Mouse (Mus musculus): ENCODE results near the gene Gm10295.

Gene Gm10295

DNA sequence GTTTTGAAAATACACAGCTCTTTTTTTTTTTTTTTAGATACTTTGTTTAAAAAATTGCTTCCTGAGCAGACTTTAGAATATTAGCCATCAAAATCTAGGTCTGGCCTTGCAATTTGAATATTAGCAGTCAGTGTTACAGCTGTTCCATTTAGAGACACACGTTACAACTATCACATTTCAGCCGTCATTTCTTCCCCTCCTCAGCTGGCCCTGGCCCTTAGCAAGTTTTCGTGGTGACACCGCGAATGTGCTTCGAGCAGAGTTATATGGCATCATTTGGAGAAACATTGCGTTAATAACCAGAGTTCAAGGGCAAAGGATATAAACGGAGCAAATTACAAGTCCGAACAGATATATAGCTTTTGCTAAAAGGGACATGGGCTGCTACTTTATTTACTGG lies 2.4 kb downstream of the Gm10295 start:
- DNase-seq, result peak; percentile 54

DNA sequence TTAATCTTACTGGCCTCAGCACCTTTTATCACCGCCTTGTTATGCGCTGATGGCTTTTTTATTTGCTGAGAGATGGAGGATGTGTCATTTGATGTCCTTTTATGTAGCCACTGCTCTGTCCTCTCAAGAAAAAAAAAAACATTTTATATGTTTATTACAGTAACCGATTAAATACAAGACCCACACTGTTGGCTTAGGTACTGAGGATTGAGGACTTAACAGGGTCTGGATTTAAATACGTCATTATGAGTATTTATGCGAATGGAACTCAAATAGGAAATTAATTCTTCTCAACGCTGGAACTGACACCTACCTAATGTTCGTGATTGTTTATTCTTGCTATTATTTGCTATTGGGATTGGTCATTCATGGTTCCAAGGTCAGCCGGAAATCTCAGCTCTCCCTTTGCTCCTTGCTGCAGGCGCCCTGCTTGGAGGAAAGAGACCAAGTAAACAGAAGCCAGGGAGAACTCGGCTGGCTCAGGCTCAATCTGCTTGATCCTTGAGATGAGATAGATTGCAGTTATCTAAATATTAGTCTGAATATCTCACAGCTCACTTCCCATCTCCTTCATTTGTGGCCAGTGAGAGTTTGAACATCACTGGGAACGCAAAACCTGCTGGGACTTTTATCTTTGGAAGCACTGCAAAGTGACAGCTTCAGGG lies 26.2 kb downstream of the Gm10295 start:
- peak; percentile 79 for DNase-seq

DNA sequence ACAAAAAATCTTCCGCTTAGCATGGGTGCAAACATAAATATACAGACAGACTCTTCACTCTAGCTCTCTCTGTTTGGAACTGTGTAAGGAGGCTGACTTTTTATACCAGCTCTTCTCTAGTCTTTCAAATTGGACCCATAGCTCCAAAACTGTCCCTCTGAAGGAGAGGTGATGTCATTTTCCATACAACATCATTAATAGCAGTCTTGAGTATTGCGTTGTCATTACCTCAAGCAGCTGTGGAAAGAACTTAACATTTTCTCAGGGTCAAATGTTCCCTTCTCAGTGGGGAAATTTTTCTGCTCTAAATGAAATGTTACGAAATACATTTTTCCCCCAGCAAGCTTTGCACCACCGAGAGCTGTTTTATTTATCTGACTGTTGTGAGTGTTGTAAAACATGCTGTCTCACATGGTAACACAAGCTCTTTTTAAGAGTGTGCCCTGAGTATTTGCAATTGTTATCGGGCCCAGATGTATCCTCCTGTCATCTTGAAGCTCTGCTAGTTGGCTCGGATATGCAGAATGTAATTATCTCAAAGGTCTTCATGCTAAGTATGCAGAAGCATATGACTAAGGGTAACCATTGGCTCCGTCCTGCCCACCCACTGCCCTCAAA lies 38.0 kb downstream of the Gm10295 start:
- DNase-seq, result peak; percentile 52

DNA sequence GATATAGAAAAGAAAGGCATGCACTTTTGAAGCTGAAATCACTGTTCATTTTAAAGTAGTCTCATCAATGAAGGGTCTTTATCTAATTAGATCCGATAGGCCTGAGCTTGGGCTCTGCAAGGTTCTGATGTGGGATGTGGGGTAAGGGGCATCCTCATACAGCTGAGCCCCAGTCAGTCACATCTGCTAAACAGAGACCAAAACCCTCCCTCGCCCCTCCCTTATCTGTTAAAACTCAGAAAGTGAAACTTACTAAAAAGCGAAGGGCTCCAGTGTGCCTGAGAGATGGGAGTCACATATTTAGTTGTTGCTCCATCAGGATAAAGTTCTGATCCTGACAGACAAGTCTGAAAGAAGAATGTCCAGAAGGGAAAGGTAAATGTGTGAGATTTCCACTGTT lies 38.9 kb downstream of the Gm10295 start:
- DNase-seq, result peak; percentile 38

DNA sequence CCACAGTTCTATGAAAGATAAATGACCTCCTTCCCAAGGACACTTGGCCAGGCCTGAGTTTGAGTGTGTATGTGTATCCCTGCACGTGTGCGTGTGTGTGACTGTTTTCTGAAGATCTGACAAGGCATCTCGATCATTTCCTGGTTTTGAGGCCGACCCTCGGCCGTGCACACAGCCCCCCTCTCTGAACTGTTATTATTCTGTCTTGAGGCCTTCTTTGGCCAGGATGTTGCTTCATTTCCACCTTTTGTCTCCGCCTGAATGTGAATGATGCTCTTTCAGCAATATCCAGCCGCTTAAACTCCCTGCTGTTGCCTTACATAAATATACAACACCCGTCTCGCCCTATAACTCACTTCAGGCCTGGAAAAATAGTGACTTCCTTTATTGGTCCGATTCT lies 39.9 kb downstream of the Gm10295 start:
- DNase-seq, result peak; percentile 65

DNA sequence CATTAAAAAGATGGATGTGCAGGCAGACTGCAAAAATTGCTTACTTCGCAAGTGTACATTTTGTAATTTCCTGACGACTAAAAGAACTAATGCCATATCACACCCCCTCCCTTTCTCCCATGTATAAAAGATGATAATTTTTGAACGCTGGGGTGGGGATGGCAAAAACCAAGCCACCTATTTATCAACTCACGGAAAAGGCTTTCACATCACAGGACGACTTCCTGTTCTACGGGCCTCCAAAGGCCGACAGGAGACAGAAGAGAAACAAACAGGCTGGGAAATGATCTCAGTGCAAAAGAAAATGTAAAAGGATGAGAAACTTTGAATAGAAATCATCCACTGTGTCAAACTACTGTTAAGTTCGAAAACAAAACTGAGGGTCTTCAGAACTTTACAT lies 43.2 kb downstream of the Gm10295 start:
- no peak for DNase-seq

DNA sequence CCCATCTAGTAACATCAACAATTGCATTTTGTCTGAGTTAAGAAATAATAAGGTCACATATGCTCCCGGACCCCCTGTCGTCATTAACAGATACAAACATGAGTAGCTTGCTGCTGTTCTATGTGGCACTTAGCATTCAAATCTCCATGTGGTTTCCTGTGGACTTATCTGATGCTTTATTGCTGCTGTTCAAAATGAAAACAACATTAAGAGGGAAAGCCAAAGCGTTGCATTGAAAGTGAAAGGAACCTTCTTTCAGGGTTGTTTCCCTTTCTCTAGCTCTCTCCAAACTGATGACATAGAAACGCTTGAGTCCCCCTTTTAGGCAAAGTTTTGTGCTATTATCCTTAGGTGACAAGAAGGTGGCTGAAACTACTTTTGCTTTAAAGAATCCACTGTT lies 48.6 kb downstream of the Gm10295 start:
- no peak for DNase-seq

Data from lung, postnatal 10 days (tissue).